In the genomic region with DNA sequence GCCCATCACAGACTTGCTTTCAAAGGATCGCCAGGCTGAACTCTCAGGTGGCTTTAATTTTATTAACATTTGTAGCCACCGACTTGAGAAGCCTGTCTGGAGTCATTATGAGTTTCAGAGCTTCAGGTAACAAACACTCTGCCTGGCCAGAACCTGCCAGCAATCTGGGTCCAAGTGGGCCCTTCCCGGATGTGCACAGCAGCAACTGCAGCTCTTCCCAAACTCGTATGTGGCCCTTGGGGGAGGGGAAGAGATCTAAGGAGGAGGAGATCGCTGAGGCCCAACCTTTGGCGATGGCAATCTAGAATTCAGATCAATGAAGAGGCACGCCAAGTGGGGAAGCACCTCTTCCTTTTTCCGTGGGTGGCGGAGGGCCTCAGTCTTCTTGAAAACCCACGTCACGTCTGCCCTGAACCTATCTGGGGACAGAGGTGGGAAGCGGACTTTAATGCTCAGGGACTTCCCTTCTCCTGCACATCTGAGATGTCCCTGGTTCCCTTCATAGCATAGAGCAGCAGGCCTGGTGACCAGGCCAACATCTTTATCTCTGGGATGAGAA, we compare ENCODE assay signal across 22 mouse cellular contexts. TPM values are rescaled to one million over a fixed set of nuclear protein-coding genes. Genes with fewer than 3 reads are reported as not detected.
DNase-seq lines count a peak whose midpoint lies in the region; ATAC-seq lines count a peak whose summit lies in the region.
"Had no signal": no experiment of that assay in that cellular context is flagged by ENCODE, and none has a peak within 500 bp of the region (broad histone marks: within the 10 kb centered on the region; RNA-seq: fewer than 3 reads in every experiment).

No protein-coding gene starts in this region.

- no peak for DNase-seq in forebrain, embryonic 10.5 days (ENCODE audit: extremely low spot score, low spot score)
- DNase-seq in forebrain, embryonic 14.5 days (ENCODE audit: low spot score), result no peak
- DNase-seq in midbrain, embryonic 11.5 days (ENCODE audit: low spot score, missing footprints), result peak; percentile 91
- DNase-seq in naive thymus-derived CD4-positive, alpha-beta T cell, adult 2 months (ENCODE audit: low read depth), result peak; percentile 55
- no peak for DNase-seq in gastrocnemius, postnatal 4 days (ENCODE audit: low spot score in 2 of 2)
- no peak for DNase-seq in urinary bladder, postnatal 4 days (ENCODE audit: low spot score in 2 of 2)
- DNase-seq: adrenal gland, adult 8-10 months; cerebellum, adult 9-10 months; gastrocnemius, postnatal 36 days; heart, postnatal 10 days; liver, postnatal 0 days; lung, postnatal 10 days; right cerebral cortex, postnatal 25 days; thymus, adult 18-20 months; thymus, postnatal 4 days had no signal

- peaks cover 81% of the 10 kb centered on the region for H3K4me1 ChIP-seq in forebrain, embryonic 10.5 days
- H3K4me1 ChIP-seq in forebrain, embryonic 14.5 days (ENCODE audit: control insufficient read depth, insufficient read depth, low read length), result peaks cover 23% of the 10 kb centered on the region
- peaks cover 44% of the 10 kb centered on the region for H3K4me1 ChIP-seq in midbrain, embryonic 11.5 days (ENCODE audit: control insufficient read depth, insufficient read depth, low read length)
- H3K4me1 ChIP-seq in midbrain, embryonic 15.5 days, result peaks cover 50% of the 10 kb centered on the region

- peaks cover 79% of the 10 kb centered on the region for H3K27me3 ChIP-seq in forebrain, embryonic 10.5 days (ENCODE audit: poor library complexity, severe bottlenecking)
- 0 out of 2 replicates have a peak, but pooled peaks cover 2% of the 10 kb centered on the region for H3K27me3 ChIP-seq in forebrain, embryonic 14.5 days (replicated peaks; ENCODE audit: control insufficient read depth, insufficient read depth, low read length)
- H3K27me3 ChIP-seq in midbrain, embryonic 11.5 days (ENCODE audit: control insufficient read depth, insufficient read depth, low read length), result no peaks in the 10 kb centered on the region; the same call in 1 of the 2 replicates
- no peaks in the 10 kb centered on the region for H3K27me3 ChIP-seq in midbrain, embryonic 15.5 days (replicated peaks)
- H3K27me3 ChIP-seq: embryonic facial prominence, embryonic 13.5 days; intestine, embryonic 15.5 days; stomach, embryonic 15.5 days had no signal

- peak overlapping the region; percentile 51; the same call in 1 of the 2 replicates for H3K4me3 ChIP-seq in forebrain, embryonic 10.5 days
- H3K4me3 ChIP-seq in forebrain, embryonic 14.5 days (ENCODE audit: low read depth, low read length), result no peak overlapping the region
- peak overlapping the region; percentile 7; the same call in 1 of the 2 replicates for H3K4me3 ChIP-seq in midbrain, embryonic 11.5 days (ENCODE audit: low read depth, low read length)
- no peak overlapping the region for H3K4me3 ChIP-seq in midbrain, embryonic 15.5 days
- H3K4me3 ChIP-seq: embryonic facial prominence, embryonic 13.5 days; hindbrain, embryonic 12.5 days; intestine, embryonic 15.5 days; stomach, embryonic 15.5 days had no signal

- H3K9me3 ChIP-seq in forebrain, embryonic 10.5 days, result 0 out of 2 replicates have a peak, but pooled peaks cover 4% of the 10 kb centered on the region
- H3K9me3 ChIP-seq in forebrain, embryonic 14.5 days (replicated peaks; ENCODE audit: control insufficient read depth, low read length), result no peaks in the 10 kb centered on the region
- no peaks in the 10 kb centered on the region for H3K9me3 ChIP-seq in midbrain, embryonic 11.5 days (ENCODE audit: control insufficient read depth, low read length)
- H3K9me3 ChIP-seq in midbrain, embryonic 15.5 days, result no peaks in the 10 kb centered on the region
- H3K9me3 ChIP-seq: embryonic facial prominence, embryonic 13.5 days; hindbrain, embryonic 12.5 days; intestine, embryonic 15.5 days; stomach, embryonic 15.5 days had no signal

- no peaks in the 10 kb centered on the region for H3K36me3 ChIP-seq in forebrain, embryonic 10.5 days (replicated peaks)
- no peaks in the 10 kb centered on the region for H3K36me3 ChIP-seq in forebrain, embryonic 14.5 days (ENCODE audit: control insufficient read depth, insufficient read depth, low read length)
- no peaks in the 10 kb centered on the region for H3K36me3 ChIP-seq in midbrain, embryonic 11.5 days (ENCODE audit: control insufficient read depth, insufficient read depth, low read length)
- H3K36me3 ChIP-seq in midbrain, embryonic 15.5 days (replicated peaks), result no peaks in the 10 kb centered on the region
- H3K36me3 ChIP-seq: embryonic facial prominence, embryonic 13.5 days; hindbrain, embryonic 12.5 days; intestine, embryonic 15.5 days; stomach, embryonic 15.5 days had no signal

- H3K4me2 ChIP-seq in forebrain, embryonic 14.5 days (ENCODE audit: low read length), result no peak overlapping the region
- H3K4me2 ChIP-seq in midbrain, embryonic 11.5 days, result peak overlapping the region; percentile 30
- H3K4me2 ChIP-seq in midbrain, embryonic 15.5 days, result no peak overlapping the region
- H3K4me2 ChIP-seq: heart, embryonic 11.5 days; hindbrain, embryonic 12.5 days; intestine, embryonic 15.5 days; stomach, embryonic 15.5 days had no signal

- WGBS in forebrain, embryonic 10.5 days, result 27% methylated on average over 12 of the region's 12 CpGs
- WGBS in forebrain, embryonic 14.5 days, result 38% methylated on average over 12 of the region's 12 CpGs
- WGBS in midbrain, embryonic 11.5 days, result 29% methylated on average over 12 of the region's 12 CpGs
- 44% methylated on average over 12 of the region's 12 CpGs for WGBS in midbrain, embryonic 15.5 days

- peak overlapping the region; percentile 70 for H3K27ac ChIP-seq in forebrain, embryonic 10.5 days
- H3K27ac ChIP-seq in forebrain, embryonic 14.5 days (ENCODE audit: low read depth, low read length), result no peak overlapping the region
- H3K27ac ChIP-seq in midbrain, embryonic 11.5 days (ENCODE audit: low read depth, low read length), result peak overlapping the region; percentile 15; the same call in 1 of the 2 replicates
- H3K27ac ChIP-seq in midbrain, embryonic 15.5 days, result no peak overlapping the region
- H3K27ac ChIP-seq: intestine, embryonic 15.5 days; stomach, embryonic 15.5 days had no signal

- no peak overlapping the region for H3K9ac ChIP-seq in forebrain, embryonic 14.5 days (ENCODE audit: low read length)
- H3K9ac ChIP-seq in midbrain, embryonic 11.5 days (ENCODE audit: low read length), result peak overlapping the region; percentile 24; the same call in 1 of the 2 replicates
- no peak overlapping the region for H3K9ac ChIP-seq in midbrain, embryonic 15.5 days
- H3K9ac ChIP-seq: embryonic facial prominence, embryonic 13.5 days; hindbrain, embryonic 12.5 days; intestine, embryonic 15.5 days; liver, postnatal 0 days; stomach, embryonic 15.5 days had no signal

- ATAC-seq in forebrain, embryonic 14.5 days, result no peak
- ATAC-seq in midbrain, embryonic 11.5 days (ENCODE audit: low FRiP score), result no peak
- no peak for ATAC-seq in midbrain, embryonic 15.5 days (replicated peaks)
- peak; percentile 61 for ATAC-seq in inflammation-experienced regulatory T-cells, adult 6 months
- ATAC-seq: intestine, embryonic 15.5 days; liver, postnatal 0 days had no signal

RNA-seq across cellular contexts. Expression of a gene that starts 26.8 kb away (rescaled TPM):
- polyA plus RNA-seq in forebrain, embryonic 10.5 days (2016; fragmentation: Nextera tagmentation; extraction: Ambion mirVana), result 12.8 and 14.3 TPM in 2 replicates
- 7.8 and 9.4 TPM in 2 replicates for polyA plus RNA-seq in forebrain, embryonic 14.5 days (2014; fragmentation: Nextera tagmentation; extraction: Ambion mirVana)
- 20.8 and 23.1 TPM in 2 replicates for polyA plus RNA-seq in midbrain, embryonic 11.5 days (2014; fragmentation: Nextera tagmentation; extraction: Ambion mirVana)
- polyA plus RNA-seq in midbrain, embryonic 15.5 days (2015; fragmentation: Nextera tagmentation; extraction: Ambion mirVana), result 13.2 and 13.5 TPM in 2 replicates
- 10 to 100 TPM in 2 of 3 experiments, 1 to 10 TPM in 1; 6.3 to 11.2 (median 10.5) TPM for polyA plus RNA-seq in inflammation-experienced regulatory T-cells, adult 6 months (2017; shearing (Covaris generic))
- 10 to 100 TPM; 24.5 to 26.8 TPM for total RNA-seq in gastrocnemius, postnatal 4 days (2021)

Comparison
In these comparisons a context has a peak if more than half of its experiments do, and no peak if none do; other contexts are left out.
1. H3K27ac ChIP-seq: peak in forebrain, embryonic 10.5 days (single experiment) and midbrain, embryonic 11.5 days (single experiment); none in forebrain, embryonic 14.5 days (single experiment) and midbrain, embryonic 15.5 days (single experiment).
2. H3K4me3 ChIP-seq: peak in forebrain, embryonic 10.5 days (single experiment) and midbrain, embryonic 11.5 days (single experiment); none in forebrain, embryonic 14.5 days (single experiment) and midbrain, embryonic 15.5 days (single experiment).
3. DNase-seq: peak in midbrain, embryonic 11.5 days (single experiment) and naive thymus-derived CD4-positive, alpha-beta T cell, adult 2 months (single experiment); none in forebrain, embryonic 10.5 days (single experiment), forebrain, embryonic 14.5 days (single experiment), gastrocnemius, postnatal 4 days (0 of 2) and urinary bladder, postnatal 4 days (0 of 2).